Mouse (Mus musculus) cerebellum, adult 11 months (tissue): ENCODE measurements around the gene P2ry4.

Experiments used
- DNase-seq: peaks from one replicate; pipeline ENCODE4 v3.0.0; 2022

P2ry4 gene

DNA sequence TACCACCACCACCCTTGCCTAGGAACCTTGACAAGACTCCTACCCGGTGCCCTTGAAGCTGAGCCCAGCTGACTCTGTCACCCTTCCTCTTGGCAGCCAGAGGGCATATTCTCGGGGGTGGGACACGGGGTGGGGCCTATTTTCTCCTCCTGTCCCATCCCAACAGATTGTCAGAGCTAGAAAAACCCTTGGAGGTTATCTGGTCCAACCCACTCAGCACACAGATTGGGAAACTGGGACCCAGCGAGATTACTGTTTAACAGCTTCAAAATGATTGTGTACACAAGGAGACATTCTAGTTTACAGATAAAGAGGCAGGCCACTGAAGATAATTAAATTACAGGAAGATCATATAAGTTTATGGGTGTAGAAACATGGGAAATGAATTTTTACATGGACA, at the start of gene P2ry4:
Gene P2ry4 (minus strand): TSS at position 79 of the 400 bp plus-strand sequence.
- DNase-seq: no peak

DNA sequence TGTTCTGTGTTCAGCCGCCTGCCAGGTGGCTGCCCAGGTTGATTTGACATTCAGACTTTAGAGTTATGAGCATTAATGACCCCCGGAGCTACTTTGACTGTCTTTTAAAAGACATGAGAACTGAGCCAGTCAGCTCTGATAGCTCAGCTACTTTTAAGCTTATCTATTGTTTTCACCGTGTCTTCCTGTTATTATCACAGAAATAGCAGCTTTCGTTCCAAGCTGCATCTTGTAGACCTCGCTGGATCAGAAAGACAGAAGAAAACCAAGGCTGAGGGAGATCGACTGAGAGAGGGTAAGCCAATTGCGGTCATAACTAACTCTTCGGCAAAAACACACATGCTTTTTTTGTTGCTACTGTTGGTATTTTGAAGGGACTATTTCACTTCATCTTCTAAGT, 43.8 kb upstream of the P2ry4 start:
- DNase-seq: no peak

DNA sequence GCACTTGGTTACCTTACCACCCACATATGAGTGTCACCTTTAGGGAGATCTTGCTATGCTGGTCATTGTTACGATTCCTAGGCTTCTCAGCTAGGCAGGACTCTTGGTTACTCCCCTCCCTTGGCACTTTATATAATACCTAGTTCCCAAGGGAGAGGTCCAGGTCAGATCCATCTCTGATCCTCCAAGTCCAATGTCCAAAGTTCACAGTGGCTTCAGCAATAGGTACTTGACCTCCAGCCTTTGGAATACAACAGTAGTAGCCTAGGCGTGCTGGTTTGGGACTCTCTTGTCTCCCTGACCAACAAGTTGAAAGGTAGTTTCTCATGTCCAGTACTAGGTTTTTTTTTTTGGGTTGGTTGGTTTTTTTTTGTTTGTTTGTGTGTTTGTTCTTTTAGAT, 34.4 kb upstream of the P2ry4 start:
- no peak for DNase-seq

DNA sequence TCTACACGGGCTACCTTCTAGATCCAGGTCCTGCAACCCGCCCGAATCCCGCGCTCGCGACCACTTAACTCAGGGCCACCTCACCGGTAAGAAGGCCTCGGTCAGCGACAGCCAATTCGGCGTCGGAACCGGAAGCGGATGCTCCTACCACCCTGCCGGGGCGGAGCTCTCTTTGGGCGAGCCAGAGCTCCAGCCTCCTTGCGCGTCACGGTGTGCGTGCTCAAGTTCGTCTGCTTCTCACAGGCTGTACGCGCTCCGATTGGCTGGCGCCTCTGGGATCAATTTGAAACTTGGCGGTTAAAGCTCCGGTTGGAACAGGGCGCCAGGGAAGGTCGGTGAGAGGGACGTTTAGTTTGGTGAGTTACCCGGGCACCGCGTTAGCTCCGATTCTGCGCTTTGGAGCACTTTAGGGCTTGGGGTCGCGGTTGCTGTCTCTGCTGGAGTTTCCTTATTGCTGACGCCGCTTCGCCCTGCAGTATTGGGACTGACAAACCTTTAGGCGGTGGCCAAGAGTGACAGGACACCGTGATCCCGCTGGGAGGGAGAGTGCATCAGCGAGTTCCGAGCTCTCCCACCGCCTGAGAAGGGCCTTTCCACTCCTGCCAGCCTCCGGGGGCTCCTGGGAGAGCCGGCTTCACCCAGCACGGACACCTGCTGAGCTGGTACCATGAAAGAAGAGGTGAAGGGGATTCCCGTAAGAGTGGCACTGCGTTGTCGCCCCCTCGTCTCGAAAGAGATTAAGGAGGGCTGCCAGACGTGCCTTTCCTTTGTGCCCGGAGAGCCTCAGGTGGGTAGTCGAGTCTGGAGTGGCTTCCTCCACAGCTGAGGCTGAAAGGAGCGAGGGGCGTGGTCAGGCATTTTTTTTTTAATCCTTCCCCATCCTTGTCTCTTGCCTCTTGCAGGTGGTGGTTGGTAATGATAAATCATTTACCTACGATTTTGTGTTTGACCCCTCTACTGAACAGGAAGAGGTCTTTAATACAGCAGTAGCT, 31.4 kb upstream of the P2ry4 start, which contains the start of gene Pdzd11:
Gene Pdzd11 (minus strand): TSS at position 767 of the 992 bp plus-strand sequence.
- peak; percentile 80 for DNase-seq

DNA sequence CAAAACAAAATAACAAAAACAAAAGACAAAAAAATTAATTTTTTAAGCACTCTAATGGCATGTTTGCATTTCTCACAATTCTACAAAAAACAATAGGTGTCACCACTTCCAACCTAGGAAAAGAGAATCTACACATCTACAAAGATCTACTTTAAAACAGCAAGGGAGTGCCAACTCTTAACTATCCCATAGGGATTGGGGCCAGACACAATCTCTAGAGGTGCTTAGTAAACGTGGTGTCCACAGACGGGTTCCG, 30.8 kb upstream of the P2ry4 start, which contains the start of gene Kif4:
Gene Kif4 (plus strand): TSS at position 192 of the 256 bp plus-strand sequence.
- no peak for DNase-seq

DNA sequence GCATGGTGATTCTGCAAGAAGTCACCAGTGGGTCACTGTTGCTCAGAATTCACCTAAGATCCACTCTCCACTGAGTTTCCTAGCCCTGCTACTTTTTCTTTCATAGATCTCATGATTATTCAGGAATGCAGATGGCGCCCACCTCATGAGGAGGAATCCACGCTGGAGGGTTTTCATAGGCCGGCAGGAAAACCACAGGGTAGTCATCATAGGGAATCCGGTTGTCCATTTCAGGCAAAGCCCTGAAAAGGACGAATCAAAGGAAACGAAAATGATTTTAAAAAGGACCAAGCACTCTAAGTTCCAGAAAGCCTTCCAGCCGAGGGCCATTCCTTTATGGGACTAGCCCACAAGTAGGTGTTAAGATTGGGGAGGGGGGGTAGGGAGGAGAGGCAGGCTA, 30.5 kb upstream of the P2ry4 start:
- DNase-seq: no peak

DNA sequence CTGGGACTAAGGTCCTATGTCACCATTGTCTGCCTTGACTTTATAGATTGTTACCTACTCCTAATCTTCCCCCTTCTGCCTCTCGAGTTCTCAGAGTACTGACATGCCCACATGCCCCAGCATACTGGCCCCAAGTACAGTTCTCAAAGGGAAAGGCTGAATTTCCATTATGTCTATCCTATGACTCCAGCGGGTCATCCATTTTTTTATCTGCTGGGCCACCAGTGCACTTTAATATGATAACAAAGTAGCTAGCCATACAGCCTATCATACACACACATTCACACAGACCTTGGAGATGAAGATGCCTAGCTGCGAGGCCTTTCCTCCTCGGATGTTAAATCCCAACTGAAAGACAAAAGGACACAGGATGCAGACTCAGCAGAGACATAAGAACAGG, 29.6 kb upstream of the P2ry4 start:
- no peak for DNase-seq

DNA sequence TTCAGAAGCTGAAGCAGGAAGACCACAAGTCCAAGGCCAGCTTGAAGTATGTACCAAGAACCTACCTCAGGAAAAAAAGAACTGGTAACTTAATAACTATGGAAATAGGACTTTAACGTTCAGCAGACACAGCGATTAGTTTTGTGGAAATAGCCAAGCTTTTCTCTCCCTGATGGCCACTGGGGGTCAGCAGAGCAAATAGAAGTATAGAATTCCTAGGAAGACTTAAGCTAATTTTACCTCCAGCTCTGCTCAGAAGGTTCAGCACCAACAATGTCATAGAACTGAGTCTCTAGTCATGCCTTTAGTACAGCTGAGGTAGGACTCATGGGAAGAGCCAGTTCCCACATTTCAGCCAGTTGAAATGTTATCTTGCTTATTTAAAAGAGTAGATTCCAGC, 26.7 kb upstream of the P2ry4 start:
- DNase-seq: no peak

DNA sequence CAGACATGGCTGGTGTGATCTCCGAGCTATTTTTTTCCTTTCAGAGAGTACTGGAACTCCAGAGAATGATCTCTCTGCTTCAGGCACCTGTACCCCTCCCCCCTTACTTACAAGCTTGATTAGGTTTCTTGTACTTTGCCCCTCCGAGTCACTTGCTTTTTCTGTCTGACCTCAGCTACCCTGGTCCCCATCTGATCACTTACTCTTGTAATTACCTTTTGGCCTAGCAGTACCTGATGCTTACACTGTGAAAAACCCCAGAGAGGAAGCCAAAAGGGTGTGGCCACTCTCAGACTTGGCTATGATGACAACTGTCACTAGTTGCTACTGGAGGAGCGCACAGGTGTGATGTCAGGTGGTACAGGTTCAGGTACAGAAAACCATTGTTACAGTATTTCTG, 23.8 kb upstream of the P2ry4 start:
- no peak for DNase-seq

DNA sequence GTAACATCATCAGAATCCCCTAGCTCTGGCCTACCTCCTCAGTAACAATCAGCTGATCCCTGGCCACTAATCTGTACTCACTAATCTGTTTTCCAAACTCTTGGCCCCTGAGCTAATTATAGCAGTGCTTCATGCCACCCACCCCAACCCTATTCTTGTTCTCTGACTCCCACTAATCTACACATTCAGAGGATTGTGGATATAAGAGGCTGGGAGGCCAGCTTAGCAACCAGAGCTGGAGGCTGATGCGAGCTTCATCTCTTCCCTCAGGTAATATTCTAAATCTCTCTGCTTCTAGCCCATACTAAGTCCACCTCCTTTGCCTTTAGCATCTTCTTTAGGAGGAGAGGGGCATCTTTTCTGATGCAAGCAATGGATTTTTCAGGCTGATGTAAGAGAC, 10.6 kb upstream of the P2ry4 start, which contains the start of gene Arr3:
Gene Arr3 (plus strand): TSS at position 184 of the 400 bp plus-strand sequence.
- no peak for DNase-seq

DNA sequence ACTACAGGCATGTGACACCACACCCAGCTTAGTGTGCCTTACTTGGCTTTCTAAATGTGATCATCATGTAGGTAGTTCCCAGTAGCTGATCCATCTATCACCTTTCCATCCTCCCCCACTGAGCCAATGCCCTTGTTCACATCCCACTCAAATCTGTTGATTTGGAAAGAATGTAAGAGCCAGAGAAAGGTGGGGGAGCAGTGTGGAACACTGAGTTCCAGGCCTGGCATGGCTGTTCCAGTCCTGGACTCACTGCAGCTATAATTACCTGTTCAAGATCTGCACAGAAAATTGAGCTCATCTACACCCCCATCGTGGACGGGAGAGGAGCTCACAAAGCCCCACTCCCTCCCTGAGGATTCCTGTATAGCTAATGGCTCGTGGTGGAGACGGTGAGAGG, 5.1 kb upstream of the P2ry4 start:
- DNase-seq: no peak

DNA sequence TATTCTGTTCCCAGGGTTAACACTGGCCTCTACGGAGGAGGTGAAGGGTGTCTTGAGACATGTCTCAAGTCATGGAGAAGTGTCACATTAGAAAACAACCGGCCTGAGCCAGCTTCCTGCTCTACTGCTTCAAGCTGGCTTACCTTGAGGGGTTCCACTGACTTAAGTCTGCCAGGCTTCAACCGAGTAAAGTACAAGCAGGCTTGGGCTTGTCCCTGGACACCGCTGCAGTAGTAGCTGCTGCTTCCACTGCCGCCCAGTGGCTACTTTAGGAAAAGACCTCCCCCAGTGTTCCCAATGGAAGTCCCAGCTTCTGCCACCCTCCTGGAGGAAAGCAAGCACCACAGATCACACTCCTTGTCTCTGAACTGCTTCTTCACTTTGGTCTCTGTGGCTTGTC, 2.8 kb upstream of the P2ry4 start:
- DNase-seq: no peak

DNA sequence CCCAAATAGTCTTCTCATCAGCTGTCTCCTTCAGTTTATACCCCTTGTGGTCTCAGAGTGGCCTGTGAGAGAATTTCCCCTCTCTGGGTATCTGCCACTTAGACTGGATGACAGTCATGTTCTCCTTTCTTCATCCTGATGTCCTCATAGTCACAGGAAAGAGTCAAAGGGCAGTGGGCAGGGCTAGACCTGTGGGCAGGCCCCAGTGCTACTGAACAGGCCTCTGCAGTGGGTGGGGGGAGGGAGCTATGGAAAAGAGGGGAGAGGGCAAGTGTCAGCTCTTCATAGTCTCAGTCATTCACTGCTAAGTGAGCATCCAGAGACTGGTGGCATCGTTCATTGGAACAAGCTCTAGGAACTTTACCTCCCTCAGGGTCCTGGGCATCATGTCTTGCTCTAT, 22.7 kb downstream of the P2ry4 start, which contains the start of gene Awat1:
Gene Awat1 (plus strand): TSS at position 301 of the 400 bp plus-strand sequence.
- no peak for DNase-seq

DNA sequence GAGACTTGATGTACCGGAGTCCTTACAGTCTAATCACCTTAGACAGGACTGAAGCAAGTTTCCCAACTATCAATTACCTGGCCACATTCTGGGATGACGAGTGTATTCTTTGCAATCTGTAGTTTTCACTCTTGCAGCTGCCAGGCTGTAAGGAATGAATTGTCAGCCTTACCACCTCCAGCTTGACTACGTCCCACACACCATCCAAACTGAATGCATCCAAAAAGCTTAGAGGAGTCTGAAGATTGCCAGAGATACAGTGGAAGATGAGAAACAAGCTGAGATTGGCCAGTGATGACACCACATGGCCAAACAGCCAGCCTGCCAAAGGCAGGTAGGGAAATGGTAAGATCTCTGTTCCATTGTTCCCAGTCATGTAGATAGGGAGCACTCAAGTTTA, 29.0 kb downstream of the P2ry4 start:
- no peak for DNase-seq

DNA sequence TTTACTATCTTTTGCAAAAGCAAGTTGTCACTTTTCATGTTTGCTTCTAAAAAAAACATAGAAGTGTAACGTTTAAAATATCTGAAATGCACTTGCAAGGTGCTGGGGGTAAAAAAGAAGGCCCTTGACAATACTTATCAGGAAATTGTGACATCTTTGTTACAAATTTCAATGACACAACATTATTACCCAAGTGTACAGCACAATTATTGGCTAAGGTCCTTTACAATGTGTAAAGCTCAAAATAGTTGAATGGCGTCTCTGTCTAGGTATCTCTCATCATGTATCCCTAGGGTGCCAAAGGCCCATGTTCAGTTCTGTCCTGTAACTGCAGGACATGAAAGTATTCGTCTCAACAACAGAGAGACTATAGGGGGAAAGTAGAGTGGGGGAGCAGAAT, 38.6 kb downstream of the P2ry4 start:
- DNase-seq: no peak
